Mouse (Mus musculus) lung, adult 2 months (tissue): ENCODE results near the gene Ebf1. TPM values are rescaled to one million over a fixed set of nuclear protein-coding genes. Genes with fewer than 3 reads are reported as not detected.

Source experiments
- DNase-seq: peaks from one replicate; pipeline ENCODE4 v3.0.0; 2022
- H3K4me1 ChIP-seq: fragments of 200-500 bp; 2 replicates; pipeline ENCODE4 v1.6.1; 2011; ENCODE audit warnings: low read length; ENCODE audit not compliant: control insufficient read depth, insufficient read depth
- H3K4me3 ChIP-seq: fragments of 200-500 bp; replicated peaks from 2 replicates; pipeline ENCODE3; 2011; ENCODE audit warnings: low read depth, mild to moderate bottlenecking, control low read depth, low read length; ENCODE audit errors: extremely low read depth
- CTCF ChIP-seq: fragments of 200-500 bp; IDR thresholded peaks from 2 replicates; pipeline ENCODE4 v1.5.1; 2011; ENCODE audit warnings: mild to moderate bottlenecking, low read length, control low read depth; ENCODE audit not compliant: insufficient read depth
- POLR2A ChIP-seq: fragments of 200-500 bp; IDR thresholded peaks from 2 replicates; pipeline ENCODE4 v1.6.1; 2011; ENCODE audit warnings: low read depth, mild to moderate bottlenecking, control low read depth, low read length, borderline replicate concordance; ENCODE audit errors: extremely low read depth
- WGBS: fragments of 180-500 bp; shearing (Covaris S2); methylation state at CpG from one replicate; pipeline ENCODE4 v1.1.7; 2018; 5-methylcytosine and 5-hydroxymethylcytosine counted together
- polyA plus RNA-seq: library from polyadenylated mRNA; depleted of rRNA; stranded (reverse); fragments of >200 nt; gene quantifications from 2 replicates; pipeline ENCODE4 v1.2.3, GENCODE M21; 2012

Ebf1 gene
- polyA plus RNA-seq, 1 experiment, result 11.8 TPM

- 30% methylated on average over 20 of the region's 20 CpGs for WGBS
- TF ChIP-seq POLR2A (no peak), CTCF (no peak)
- Histone ChIP-seq H3K4me1 (no peaks in the 10 kb centered on the region), H3K4me3 (no peak overlapping the region)
- DNase-seq, result no peak
Observed at GRCm38 (mm10) chr11:44761128-44761996, 144.2 kb downstream of the Ebf1 start.

DNA sequence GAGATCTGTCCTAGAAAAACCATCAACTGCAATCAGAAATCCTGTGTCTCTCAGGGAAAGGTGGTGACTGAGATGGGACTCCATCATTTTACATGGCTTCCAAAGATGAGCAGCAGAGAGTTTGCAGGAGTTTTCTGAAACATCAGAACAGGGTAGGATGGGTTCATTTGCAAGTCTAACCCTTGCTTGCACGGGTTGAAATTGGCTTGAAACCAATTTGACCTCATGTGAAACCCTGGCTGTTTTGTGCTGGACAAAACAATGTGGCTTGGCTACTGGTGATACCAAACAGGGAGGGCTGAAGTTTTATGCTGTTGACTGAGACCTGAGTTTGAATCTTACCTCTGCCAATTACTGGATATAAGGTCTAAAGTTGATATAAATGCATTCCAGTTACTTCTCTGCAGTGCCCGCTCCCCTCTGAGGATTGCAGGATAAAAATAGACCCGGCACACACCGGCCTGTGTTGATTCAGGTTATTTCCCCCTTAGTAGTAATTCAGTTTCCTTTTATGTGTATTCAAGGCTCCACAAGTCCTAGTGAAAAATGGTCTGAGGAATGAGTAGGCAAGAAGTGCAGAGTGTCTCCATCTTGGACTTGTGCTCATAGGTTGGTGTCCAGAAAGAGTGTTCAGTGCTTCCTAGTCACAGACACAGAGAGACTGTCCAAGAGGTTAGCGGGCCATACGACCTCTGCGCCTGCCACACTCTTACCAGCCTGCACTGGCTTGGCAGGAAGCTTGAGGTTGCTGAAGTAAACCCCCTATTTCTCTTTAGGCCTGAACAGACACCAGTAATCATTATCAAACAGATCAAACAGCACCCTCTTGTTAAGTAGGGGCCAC is 147.1 kb downstream of the Ebf1 start:
- Histone ChIP-seq H3K4me3 (no peak overlapping the region), H3K4me1 (no peaks in the 10 kb centered on the region)
- no peak for DNase-seq
- TF ChIP-seq CTCF, result no peak
- no peak for TF ChIP-seq POLR2A
- 64% methylated on average over 7 of the region's 7 CpGs for WGBS

DNA sequence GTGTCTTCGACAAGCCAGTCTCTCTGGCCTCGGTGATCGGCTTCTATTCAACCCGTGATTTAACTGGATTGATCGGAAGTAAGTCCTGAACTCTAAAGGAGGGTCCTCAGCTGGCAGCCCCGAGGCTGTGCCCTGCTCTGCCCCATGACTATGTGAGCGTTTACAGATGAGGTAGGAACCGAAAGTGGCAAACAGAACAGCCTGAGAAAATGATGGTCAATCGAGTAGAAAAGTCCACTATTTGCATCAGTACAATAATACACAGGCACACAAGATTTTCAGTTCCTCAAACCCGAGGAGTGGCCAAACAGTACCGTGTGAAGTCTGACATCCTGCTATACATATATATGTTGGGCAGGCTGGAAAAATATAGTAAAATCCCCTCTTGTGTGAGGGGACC is 147.9 kb downstream of the Ebf1 start:
- no peak for DNase-seq
- WGBS, result 75% methylated on average over 11 of the region's 11 CpGs
- TF ChIP-seq POLR2A, result no peak
- TF ChIP-seq CTCF, result no peak
- no peak overlapping the region for H3K4me3 ChIP-seq
- H3K4me1 ChIP-seq, result no peaks in the 10 kb centered on the region

DNA sequence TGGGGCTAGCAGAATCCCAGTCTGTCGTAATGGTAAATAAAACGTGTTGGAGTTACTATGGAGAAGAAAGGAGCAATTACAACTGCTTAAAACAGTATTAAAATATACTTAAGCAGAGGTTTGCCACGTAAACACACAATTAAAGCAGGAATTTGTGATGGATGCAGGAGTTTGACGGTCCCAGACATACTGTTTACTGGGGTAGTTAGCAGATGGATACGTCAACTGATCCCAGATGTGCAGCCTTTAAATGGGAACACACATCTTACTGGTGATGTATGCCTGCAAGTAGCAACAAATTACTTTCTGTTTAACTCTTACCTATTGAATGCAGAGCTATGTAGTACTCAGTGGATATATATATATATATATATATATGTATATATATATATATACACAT is 149.1 kb downstream of the Ebf1 start:
- Histone ChIP-seq H3K4me3 (no peak overlapping the region), H3K4me1 (no peaks in the 10 kb centered on the region)
- DNase-seq, result no peak
- WGBS, result 65% methylated on average over 5 of the region's 5 CpGs
- TF ChIP-seq CTCF (no peak), POLR2A (no peak)

GRCm38 (mm10) chr11:44767322-44767721 is 150.2 kb downstream of the Ebf1 start:
- DNase-seq, result no peak
- WGBS, result 49% methylated on average over 3 of the region's 3 CpGs
- Histone ChIP-seq H3K4me3 (no peak overlapping the region), H3K4me1 (no peaks in the 10 kb centered on the region)
- TF ChIP-seq CTCF (no peak), POLR2A (no peak)

DNA sequence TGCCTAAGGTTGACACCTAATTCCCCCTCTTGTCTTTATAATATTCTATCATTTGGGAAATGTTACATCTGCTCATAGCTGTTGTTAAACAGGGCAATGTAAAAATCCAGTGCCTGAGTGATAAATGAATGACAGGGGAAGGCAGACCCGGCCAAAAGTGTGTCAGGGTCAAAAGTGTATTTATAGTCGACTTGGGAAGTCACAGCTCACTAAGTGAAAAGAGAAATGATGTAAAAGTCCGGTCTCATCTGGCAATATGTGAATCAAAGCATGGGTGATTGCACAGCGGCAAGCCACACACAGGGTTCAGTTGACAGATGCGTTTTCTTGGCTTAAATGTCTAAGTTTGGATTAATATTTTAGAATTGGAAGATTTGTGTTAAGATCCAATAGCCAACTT is 151.2 kb downstream of the Ebf1 start:
- no peak for TF ChIP-seq CTCF
- TF ChIP-seq POLR2A, result no peak
- no peak for DNase-seq
- Histone ChIP-seq H3K4me1 (no peaks in the 10 kb centered on the region), H3K4me3 (no peak overlapping the region)
- 56% methylated on average over 5 of the region's 5 CpGs for WGBS

DNA sequence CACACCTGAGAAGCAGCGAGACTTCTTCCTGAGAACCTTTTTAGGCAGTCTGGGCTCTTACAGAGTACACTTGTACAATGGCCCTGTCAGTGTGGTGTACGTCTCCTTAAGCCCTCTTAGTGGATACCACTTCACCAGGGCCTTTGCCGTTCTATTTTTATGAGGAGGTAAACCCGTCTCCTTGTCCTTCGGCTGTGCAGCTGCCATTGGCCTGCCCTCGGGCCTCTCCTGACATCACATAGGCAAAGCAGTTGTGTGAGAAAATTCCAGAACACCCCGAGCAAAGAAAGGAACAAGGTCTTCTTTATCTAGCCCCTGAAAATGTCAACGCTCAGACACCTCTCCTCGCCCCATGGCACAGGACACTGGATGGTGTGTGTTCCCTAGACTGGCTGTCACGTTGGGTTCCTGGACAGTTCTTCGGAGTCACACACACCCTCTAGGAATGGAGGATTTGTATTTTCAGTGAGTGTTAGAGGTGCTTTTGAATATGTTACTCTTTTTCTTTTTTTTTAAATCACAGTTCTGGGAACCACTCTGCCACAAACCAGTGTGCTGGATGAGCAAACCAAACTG is 154.0 kb downstream of the Ebf1 start:
- no peak overlapping the region for H3K4me3 ChIP-seq
- no peak for DNase-seq
- WGBS, result 61% methylated on average over 11 of the region's 11 CpGs
- TF ChIP-seq CTCF, result no peak
- no peak for TF ChIP-seq POLR2A
- no peaks in the 10 kb centered on the region for H3K4me1 ChIP-seq

- DNase-seq, result no peak
- Histone ChIP-seq H3K4me3 (no peak overlapping the region), H3K4me1 (no peaks in the 10 kb centered on the region)
- TF ChIP-seq POLR2A, result no peak
- TF ChIP-seq CTCF, result no peak
- 51% methylated on average over 3 of the region's 3 CpGs for WGBS
Observed at GRCm38 (mm10) chr11:44774411-44774810, 157.3 kb downstream of the Ebf1 start.

DNA sequence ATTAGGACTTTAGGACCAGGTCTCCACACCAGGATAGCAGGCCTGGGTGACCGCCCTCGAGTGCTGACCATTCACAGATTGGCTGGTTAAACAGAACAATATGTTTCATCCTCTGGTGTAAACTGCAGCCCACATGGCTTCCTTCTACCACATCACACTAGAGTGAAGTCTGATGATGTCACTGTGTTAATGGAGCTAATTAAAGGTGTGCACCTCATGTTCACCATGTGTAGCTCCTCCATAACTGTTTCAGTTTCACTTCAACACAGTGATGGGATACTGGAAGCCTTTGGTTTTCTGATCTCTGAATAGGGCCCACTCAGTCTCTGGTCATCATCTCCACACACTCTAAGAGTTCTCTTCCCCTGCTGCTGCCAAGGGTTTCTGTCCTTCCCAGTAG is 158.4 kb downstream of the Ebf1 start:
- H3K4me3 ChIP-seq, result no peak overlapping the region
- no peaks in the 10 kb centered on the region for H3K4me1 ChIP-seq
- 75% methylated on average over 2 of the region's 2 CpGs for WGBS
- no peak for DNase-seq
- TF ChIP-seq POLR2A, result no peak
- TF ChIP-seq CTCF, result no peak
